Comparison of ENCODE assay signal across 22 mouse cellular contexts in genomic region chr4:119131189-119131910, GRCm38 (mm10). TPM values are rescaled to one million over a fixed set of nuclear protein-coding genes. Genes with fewer than 3 reads are reported as not detected.
DNase-seq lines count a peak whose midpoint lies in the region; ATAC-seq and TF ChIP-seq lines count a peak whose summit lies in the region.
"Had no signal": no experiment of that assay in that cellular context is flagged by ENCODE, and none has a peak within 500 bp of the region (broad histone marks: within the 10 kb centered on the region; RNA-seq: fewer than 3 reads in every experiment).

No protein-coding gene starts in this region.

- ATAC-seq in heart, embryonic 12.5 days (ENCODE audit: insufficient number of reproducible peaks, low FRiP score): no peak
- ATAC-seq in heart, embryonic 11.5 days (replicated peaks; ENCODE audit: insufficient number of reproducible peaks, low FRiP score, low TSS enrichment): no peak
- ATAC-seq in liver, postnatal 0 days: 0 out of 2 replicates have a peak, but pooled peaks have one; percentile 5
- no peak for ATAC-seq in liver, embryonic 11.5 days (replicated peaks; ENCODE audit: low FRiP score)
- ATAC-seq in monocyte, adult 5-6 weeks (replicated peaks; ENCODE audit: insufficient number of reproducible peaks, low FRiP score, low TSS enrichment, poor library complexity, severe bottlenecking): peak; percentile 65
- ATAC-seq: hindbrain, embryonic 16.5 days; intestine, embryonic 16.5 days had no signal

- H3K4me1 ChIP-seq in heart, embryonic 12.5 days (replicated peaks): peaks cover 35% of the 10 kb centered on the region
- peaks cover 21% of the 10 kb centered on the region for H3K4me1 ChIP-seq in heart, embryonic 11.5 days (ENCODE audit: control insufficient read depth, insufficient read depth, low read length)
- peaks cover 21% of the 10 kb centered on the region for H3K4me1 ChIP-seq in liver, postnatal 0 days (ENCODE audit: insufficient read depth)
- H3K4me1 ChIP-seq in liver, embryonic 11.5 days (replicated peaks; ENCODE audit: control insufficient read depth, insufficient read depth, low read length): peaks cover 22% of the 10 kb centered on the region

- H3K9me3 ChIP-seq in heart, embryonic 12.5 days (replicated peaks): no peaks in the 10 kb centered on the region
- H3K9me3 ChIP-seq in heart, embryonic 11.5 days (replicated peaks; ENCODE audit: control insufficient read depth, low read length): no peaks in the 10 kb centered on the region
- no peaks in the 10 kb centered on the region for H3K9me3 ChIP-seq in liver, postnatal 0 days (ENCODE audit: low read length)
- H3K9me3 ChIP-seq in liver, embryonic 11.5 days (ENCODE audit: control insufficient read depth, low read length): no peaks in the 10 kb centered on the region
- H3K9me3 ChIP-seq: forebrain, embryonic 10.5 days; heart, embryonic 15.5 days; midbrain, embryonic 10.5 days had no signal

- WGBS in heart, embryonic 12.5 days: 84% methylated on average over 8 of the region's 8 CpGs
- WGBS in heart, embryonic 11.5 days (ENCODE audit: insufficient replicate concordance): 82% methylated on average over 8 of the region's 8 CpGs
- WGBS in liver, postnatal 0 days (ENCODE audit: insufficient replicate concordance): 81% methylated on average over 8 of the region's 8 CpGs
- 82% methylated on average over 8 of the region's 8 CpGs for WGBS in liver, embryonic 11.5 days

- H3K9ac ChIP-seq in heart, embryonic 12.5 days: 0 out of 2 replicates have a peak overlapping the region, but pooled peaks have one; percentile 29
- no peak overlapping the region for H3K9ac ChIP-seq in heart, embryonic 11.5 days (ENCODE audit: low read depth, low read length)
- no peak overlapping the region for H3K9ac ChIP-seq in liver, postnatal 0 days (replicated peaks)
- no peak overlapping the region for H3K9ac ChIP-seq in liver, embryonic 11.5 days (ENCODE audit: low read depth, low read length)
- H3K9ac ChIP-seq: heart, embryonic 15.5 days had no signal

- peaks cover 91% of the 10 kb centered on the region for H3K36me3 ChIP-seq in heart, embryonic 12.5 days
- H3K36me3 ChIP-seq in heart, embryonic 11.5 days (ENCODE audit: control insufficient read depth, insufficient read depth, low read length): peaks cover 57% of the 10 kb centered on the region
- peaks cover 78% of the 10 kb centered on the region for H3K36me3 ChIP-seq in liver, postnatal 0 days (replicated peaks; ENCODE audit: insufficient read depth, low read length)
- H3K36me3 ChIP-seq in liver, embryonic 11.5 days (ENCODE audit: control insufficient read depth, insufficient read depth, low read length): peaks cover 54% of the 10 kb centered on the region

- no peak for TF ChIP-seq CTCF in liver, postnatal 0 days (IDR thresholded peaks at IDR 0.05; ENCODE audit: low read depth)

- no peak overlapping the region for H3K27ac ChIP-seq in heart, embryonic 12.5 days (ENCODE audit: poor library complexity, severe bottlenecking)
- H3K27ac ChIP-seq in heart, embryonic 11.5 days (ENCODE audit: low read depth, low read length): no peak overlapping the region
- H3K27ac ChIP-seq in liver, postnatal 0 days (ENCODE audit: low read depth): no peak overlapping the region
- H3K27ac ChIP-seq in liver, embryonic 11.5 days (ENCODE audit: low read depth, low read length): no peak overlapping the region
- H3K27ac ChIP-seq: forebrain, embryonic 10.5 days; heart, embryonic 15.5 days; midbrain, embryonic 10.5 days had no signal

- no peak overlapping the region for H3K4me3 ChIP-seq in heart, embryonic 12.5 days
- no peak overlapping the region for H3K4me3 ChIP-seq in heart, embryonic 11.5 days (ENCODE audit: low read depth, low read length)
- no peak overlapping the region for H3K4me3 ChIP-seq in liver, postnatal 0 days (ENCODE audit: low read depth, low read length)
- no peak overlapping the region for H3K4me3 ChIP-seq in liver, embryonic 11.5 days (ENCODE audit: low read depth, low read length)
- H3K4me3 ChIP-seq: forebrain, embryonic 10.5 days; heart, embryonic 15.5 days; midbrain, embryonic 10.5 days had no signal

- no peak overlapping the region for H3K4me2 ChIP-seq in heart, embryonic 12.5 days
- H3K4me2 ChIP-seq in heart, embryonic 11.5 days: no peak overlapping the region
- H3K4me2 ChIP-seq in liver, postnatal 0 days (ENCODE audit: low read depth, low read length): no peak overlapping the region
- no peak overlapping the region for H3K4me2 ChIP-seq in liver, embryonic 11.5 days
- H3K4me2 ChIP-seq: heart, embryonic 15.5 days had no signal

- no peak for DNase-seq in liver, postnatal 0 days
- DNase-seq in liver, embryonic 11.5 days (ENCODE audit: low spot score): no peak
- DNase-seq in 416B (ENCODE audit: low read depth): peak; percentile 16
- no peak for DNase-seq in right cerebral cortex, adult 18-20 months
- DNase-seq in embryo, embryonic 9.5 days (ENCODE audit: extremely low spot score): no peak
- DNase-seq: cerebellum, adult 2 months; cerebellum, postnatal 36 days; heart, adult 11 months; kidney, postnatal 36 days; layer of hippocampus, adult 9-11 months; lung, postnatal 4 days; right cerebral cortex, postnatal 14 days; thymus, adult 18-20 months had no signal

- H3K27me3 ChIP-seq in heart, embryonic 12.5 days (replicated peaks): no peaks in the 10 kb centered on the region
- no peaks in the 10 kb centered on the region for H3K27me3 ChIP-seq in heart, embryonic 11.5 days (ENCODE audit: control insufficient read depth, insufficient read depth, low read length)
- H3K27me3 ChIP-seq in liver, postnatal 0 days (ENCODE audit: insufficient read depth, low read length): no peaks in the 10 kb centered on the region
- H3K27me3 ChIP-seq in liver, embryonic 11.5 days (replicated peaks; ENCODE audit: control insufficient read depth, insufficient read depth, low read length): no peaks in the 10 kb centered on the region
- H3K27me3 ChIP-seq: heart, embryonic 15.5 days had no signal

- TF ChIP-seq EP300 in liver, postnatal 0 days (IDR thresholded peaks at IDR 0.05; ENCODE audit: low read depth): no peak

RNA-seq across cellular contexts. Expression of gene Slc2a1, which starts 22.8 kb away (rescaled TPM):
- 330 and 331 TPM in 2 replicates for polyA plus RNA-seq in heart, embryonic 12.5 days (2016; fragmentation: Nextera tagmentation; extraction: Ambion mirVana)
- 426 and 446 TPM in 2 replicates for polyA plus RNA-seq in heart, embryonic 11.5 days (2014; fragmentation: Nextera tagmentation; extraction: Ambion mirVana)
- 25.4 and 29.6 TPM in 2 replicates for polyA plus RNA-seq in liver, postnatal 0 days (2015; fragmentation: Nextera tagmentation; extraction: Ambion mirVana)
- 150 and 153 TPM in 2 replicates for polyA plus RNA-seq in liver, embryonic 11.5 days (2014; fragmentation: Nextera tagmentation; extraction: Ambion mirVana)
- total RNA-seq in monocyte, adult 5-6 weeks (2017): 25.2 to 35.8 TPM (median 30.1 TPM) in 3 replicates

RNA-seq across cellular contexts. Expression of gene Zfp691, which starts 42.6 kb away (rescaled TPM):
- 8.3 and 11.5 TPM in 2 replicates for polyA plus RNA-seq in heart, embryonic 12.5 days (2016; fragmentation: Nextera tagmentation; extraction: Ambion mirVana)
- 10.9 and 13.7 TPM in 2 replicates for polyA plus RNA-seq in heart, embryonic 11.5 days (2014; fragmentation: Nextera tagmentation; extraction: Ambion mirVana)
- polyA plus RNA-seq in liver, postnatal 0 days (2015; fragmentation: Nextera tagmentation; extraction: Ambion mirVana): 1.8 and 2.1 TPM in 2 replicates
- polyA plus RNA-seq in liver, embryonic 11.5 days (2014; fragmentation: Nextera tagmentation; extraction: Ambion mirVana): 5.4 and 8.1 TPM in 2 replicates
- 6.1 to 7.5 TPM (median 6.9 TPM) in 3 replicates for total RNA-seq in monocyte, adult 5-6 weeks (2017)

RNA-seq across cellular contexts. Expression of gene Ermap, which starts 58.5 kb away (rescaled TPM):
- polyA plus RNA-seq in heart, embryonic 12.5 days (2016; fragmentation: Nextera tagmentation; extraction: Ambion mirVana): 22.9 and 26.7 TPM in 2 replicates
- 34.7 and 58.1 TPM in 2 replicates for polyA plus RNA-seq in heart, embryonic 11.5 days (2014; fragmentation: Nextera tagmentation; extraction: Ambion mirVana)
- polyA plus RNA-seq in liver, postnatal 0 days (2015; fragmentation: Nextera tagmentation; extraction: Ambion mirVana): 125 and 144 TPM in 2 replicates
- polyA plus RNA-seq in liver, embryonic 11.5 days (2014; fragmentation: Nextera tagmentation; extraction: Ambion mirVana): 263 and 274 TPM in 2 replicates
- total RNA-seq in monocyte, adult 5-6 weeks (2017): 0.29 to 0.58 TPM in 2 of 3 replicates, not detected in the other
- total RNA-seq: gastrocnemius, adult 8-10 months had no signal

Comparison
In these comparisons a context has a peak if more than half of its experiments do, and no peak if none do; other contexts are left out.
1. ATAC-seq: peak in liver, postnatal 0 days (single experiment) and monocyte, adult 5-6 weeks (single experiment); none in heart, embryonic 12.5 days (single experiment), heart, embryonic 11.5 days (single experiment) and liver, embryonic 11.5 days (single experiment).